ENCODE assay signal across 8 mouse cellular contexts in genomic region chr2:26227788-26228187, GRCm38 (mm10). TPM values are rescaled to one million over a fixed set of nuclear protein-coding genes. Genes with fewer than 3 reads are reported as not detected.
DNase-seq lines count a peak whose midpoint lies in the region; ATAC-seq and TF ChIP-seq lines count a peak whose summit lies in the region.

No protein-coding gene starts in this region.

- H3K36me3 ChIP-seq in lung, embryonic 14.5 days (ENCODE audit: insufficient read depth) = peaks cover 29% of the 10 kb centered on the region; the same call in 1 of the 2 replicates

- no peaks in the 10 kb centered on the region for H3K9me3 ChIP-seq in lung, embryonic 14.5 days (ENCODE audit: low read depth, low read length)

- peak; percentile 75 for ATAC-seq in lung, embryonic 14.5 days (ENCODE audit: insufficient read depth)

- 50% methylated on average over 1 of the region's 1 CpGs for WGBS in lung, embryonic 14.5 days

- DNase-seq in A20 (ENCODE audit: low read depth, low spot score) = peak; percentile 65
- peak; percentile 41 for DNase-seq in MEL-GATA-1-ER (ENCODE audit: extremely low read depth, low read depth)
- DNase-seq in cerebellum, postnatal 10 days = peak; percentile 80 to 88
- DNase-seq in heart, adult 9 months (ENCODE audit: low spot score in 2 of 2) = peak; percentile 27 to 40
- peak; percentile 25 to 52 for DNase-seq in kidney, postnatal 25 days
- peak; percentile 92 for DNase-seq in lung, embryonic 14.5 days
- DNase-seq in retina, postnatal 7 days (ENCODE audit: low read depth, low spot score) = peak; percentile 49
- DNase-seq in ovary, adult 18-20 months (ENCODE audit: low spot score) = no peak

- H3K4me2 ChIP-seq in lung, embryonic 14.5 days = no peak overlapping the region

- H3K4me3 ChIP-seq in lung, embryonic 14.5 days (ENCODE audit: low read depth, low read length) = no peak overlapping the region

- no peaks in the 10 kb centered on the region for H3K4me1 ChIP-seq in lung, embryonic 14.5 days (ENCODE audit: insufficient read depth)

- no peak overlapping the region for H3K9ac ChIP-seq in lung, embryonic 14.5 days

- no peaks in the 10 kb centered on the region for H3K27me3 ChIP-seq in lung, embryonic 14.5 days (ENCODE audit: insufficient read depth, low read length)

- no peak overlapping the region for H3K27ac ChIP-seq in lung, embryonic 14.5 days (ENCODE audit: low read depth)

- TF ChIP-seq CTCF in lung, embryonic 14.5 days (IDR thresholded peaks at IDR 0.05; ENCODE audit: low read depth) = peak; percentile 92

RNA-seq across cellular contexts. Expression of gene Qsox2, which starts 9.5 kb away (rescaled TPM):
- 25.8 and 26.1 TPM in 2 replicates for polyA plus RNA-seq in lung, embryonic 14.5 days (2014; fragmentation: Nextera tagmentation; extraction: Ambion mirVana)

RNA-seq across cellular contexts. Expression of gene Lhx3, which starts 19.7 kb away (rescaled TPM):
- 0.27 TPM in 1 of 2 replicates, not detected in the other for polyA plus RNA-seq in lung, embryonic 14.5 days (2014; fragmentation: Nextera tagmentation; extraction: Ambion mirVana)
